Mouse (Mus musculus): ENCODE measurements at regions not wholly inside any gene's neighbourhood (a gene's known extent, or its start where the extent isn't known, plus 50 kb on each side); places are given as distances from the start of the nearest gene placed in this dataset.

DNA sequence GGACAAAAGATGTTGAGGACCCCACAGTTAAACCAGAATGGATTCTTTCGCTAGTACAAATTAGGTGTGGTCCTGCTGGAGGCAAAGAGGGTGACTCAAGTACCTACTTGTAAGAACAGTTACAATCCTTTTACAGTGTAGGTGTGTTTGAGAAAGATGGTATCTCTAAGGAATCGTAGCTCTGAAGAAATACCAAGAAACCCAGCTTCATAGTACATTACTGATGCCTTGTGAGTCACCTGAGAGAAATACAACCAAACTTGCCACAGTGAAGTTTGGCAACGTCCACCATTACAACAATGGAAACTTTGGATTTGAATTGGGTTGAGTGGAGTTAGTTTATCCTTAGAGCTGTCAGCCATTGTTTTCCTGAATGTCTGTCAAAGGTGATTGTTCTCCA, 405.7 kb upstream of the Tle4 start:
- TF ChIP-seq CTCF (IDR thresholded peaks at IDR 0.05) (no peak), EP300 (IDR thresholded peaks at IDR 0.05; ENCODE audit: insufficient read depth, low read depth, low read length) (no peak), POLR2A (IDR thresholded peaks at IDR 0.05; ENCODE audit: insufficient read depth, low read depth, low read length) (no peak)
